Mouse (Mus musculus) natural killer cell, adult 2 months (primary cell): ENCODE results near the gene Gjc2.

ENCODE experiments used
- DNase-seq, 2 experiments: peaks; one replicate each; pipeline ENCODE4 v3.0.0; 2022; ENCODE audit warnings: low spot score in 2 of 2

The Gjc2 gene

DNA sequence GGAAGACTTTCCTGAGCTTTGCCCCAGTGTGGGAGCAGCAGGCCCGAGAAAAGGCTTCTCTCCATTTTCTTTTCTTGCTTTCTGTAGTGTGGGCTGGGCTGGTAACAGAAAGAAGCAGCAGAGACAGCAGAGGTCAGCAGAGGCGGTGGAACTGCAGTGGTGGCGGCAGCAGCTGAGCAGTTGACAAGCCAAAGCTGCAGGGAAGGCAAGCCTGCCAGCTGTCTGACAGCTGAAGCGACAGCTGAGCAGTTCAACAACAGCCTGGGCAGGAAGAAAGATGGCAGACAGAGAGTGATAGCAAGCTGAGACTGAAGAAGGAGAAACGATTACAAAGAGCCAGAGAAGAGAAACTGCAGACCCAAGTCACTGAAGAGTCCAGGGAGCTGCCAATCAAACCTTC is 21.6 kb downstream of the Gjc2 start:
- DNase-seq: no peak

- no peak for DNase-seq
Measured at GRCm38 (mm10) chr11:59159558-59159957, 23.5 kb downstream of the Gjc2 start.

- no peak for DNase-seq
Measured at GRCm38 (mm10) chr11:59159099-59159498, 23.9 kb downstream of the Gjc2 start.

DNA sequence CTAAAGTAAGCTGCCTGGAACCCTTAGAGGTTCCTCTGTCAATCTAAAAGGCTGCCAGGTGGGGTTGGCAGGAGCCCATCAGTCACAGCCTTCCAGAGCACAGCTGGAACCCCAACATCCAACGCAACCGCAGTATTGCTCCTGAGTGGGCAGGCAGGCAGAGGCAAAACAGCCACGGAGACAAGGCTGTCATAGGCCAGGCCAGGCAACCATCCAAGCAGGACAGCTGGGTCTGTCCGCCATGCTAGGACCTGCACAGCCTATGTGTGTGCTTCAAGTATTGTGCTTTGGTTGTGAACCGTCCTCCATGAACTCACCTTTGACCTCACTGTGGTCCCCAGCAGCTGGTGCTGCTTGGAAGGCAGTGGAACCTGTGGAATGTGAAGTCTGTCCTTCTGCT is 27.1 kb downstream of the Gjc2 start:
- DNase-seq: no peak

DNA sequence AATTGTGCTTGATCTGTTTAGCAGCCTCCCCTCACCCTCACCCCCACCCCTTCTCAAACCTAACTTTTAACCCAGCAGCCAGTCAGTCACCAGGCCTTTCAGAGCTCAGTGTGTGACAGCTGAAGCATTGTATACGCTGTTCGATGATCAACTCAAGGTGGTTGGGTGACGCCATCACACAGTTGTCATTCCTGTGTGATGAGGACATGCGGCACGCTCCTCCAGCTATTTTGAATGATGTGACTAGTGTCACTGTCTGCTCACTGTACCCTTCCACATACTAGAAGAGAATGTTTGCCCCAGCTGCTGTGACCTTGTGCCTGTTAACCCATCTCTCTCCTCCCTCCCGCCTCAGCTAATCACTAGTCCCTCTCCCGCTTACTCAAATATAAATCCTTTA is 28.8 kb downstream of the Gjc2 start:
- DNase-seq: no peak

DNA sequence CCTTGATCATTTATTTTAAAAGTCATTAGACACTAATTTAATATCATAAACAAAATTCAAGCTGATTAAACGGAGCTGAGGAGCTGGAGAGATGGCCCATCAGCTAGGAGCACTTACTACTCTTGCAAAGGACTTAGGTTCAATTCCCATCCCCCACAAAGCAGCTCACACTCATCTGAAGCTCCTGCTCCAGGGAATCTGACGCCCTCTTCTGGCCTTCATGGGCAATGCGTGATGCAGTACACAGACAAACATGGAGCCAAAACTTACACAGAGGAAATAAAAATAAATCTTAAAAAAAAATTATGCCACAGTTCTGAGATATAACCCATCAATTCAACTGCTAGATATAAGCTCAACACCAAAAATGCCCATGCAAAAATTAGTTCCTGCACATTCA is 31.3 kb downstream of the Gjc2 start:
- no peak for DNase-seq

DNA sequence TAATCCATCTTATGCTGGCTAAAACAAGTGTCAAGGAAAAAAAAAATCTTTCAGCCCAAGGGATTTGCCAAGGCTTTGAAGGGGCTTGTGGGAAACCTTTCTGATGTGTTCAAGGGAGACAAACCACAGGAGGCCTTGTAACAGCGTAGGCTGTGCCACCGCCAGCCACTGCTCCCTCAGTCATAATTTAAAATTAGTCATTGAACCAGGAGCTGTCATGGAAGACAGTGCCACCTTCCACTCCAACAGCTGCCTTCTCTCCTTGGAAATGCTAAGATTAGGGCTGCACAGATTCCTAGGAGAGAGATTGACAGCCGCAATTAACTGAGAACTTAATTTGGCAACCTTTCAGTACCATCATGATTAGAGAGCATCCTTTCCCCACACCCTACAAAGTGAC is 33.7 kb downstream of the Gjc2 start:
- no peak for DNase-seq

DNA sequence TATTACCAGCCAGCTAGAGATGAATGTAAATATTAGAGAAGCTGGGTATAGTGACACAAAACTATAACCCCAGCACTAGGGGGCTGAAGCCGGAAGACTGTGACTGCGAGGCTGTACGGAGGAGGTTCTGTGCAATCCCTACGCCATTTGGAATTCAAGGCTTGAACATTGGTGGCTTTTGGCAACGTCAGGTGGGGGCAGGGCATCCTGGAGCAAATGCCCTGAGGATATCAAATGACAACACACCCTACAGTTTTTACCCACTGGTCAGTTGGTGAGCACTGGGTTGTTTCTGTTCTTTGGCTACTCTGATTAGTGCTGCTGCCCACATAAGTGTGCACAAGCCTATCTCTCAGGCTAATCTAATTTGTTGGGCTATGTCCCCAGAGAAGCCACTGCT is 40.1 kb downstream of the Gjc2 start:
- no peak for DNase-seq

DNA sequence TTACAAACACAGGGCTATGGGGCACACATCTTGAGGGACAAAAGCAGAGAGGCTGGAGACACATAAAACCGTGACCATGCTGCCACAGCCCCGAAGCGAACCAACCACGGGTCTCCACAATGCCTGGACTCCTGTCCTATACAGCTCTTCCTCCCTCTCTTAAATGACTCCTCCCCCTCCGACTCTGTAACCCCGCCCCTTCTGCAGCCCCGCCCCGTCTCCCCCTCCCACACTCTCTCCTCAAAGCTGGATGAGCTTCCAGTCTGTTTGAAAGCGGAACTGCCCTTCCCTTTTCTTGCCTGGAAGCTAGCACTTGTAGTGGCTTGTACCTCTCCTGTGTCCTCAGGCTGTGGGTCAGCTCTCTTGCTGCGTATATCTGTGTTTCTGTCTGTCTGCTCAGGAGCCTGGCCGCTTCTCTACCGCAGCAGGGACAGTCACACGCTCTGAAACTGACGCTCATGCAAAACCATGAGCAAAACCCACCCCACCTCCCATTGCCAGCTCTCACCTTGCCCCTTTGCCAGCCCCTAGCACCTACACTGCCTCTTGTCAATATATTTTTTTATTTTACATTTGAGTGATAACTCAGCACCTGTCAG is 41.1 kb downstream of the Gjc2 start:
- no peak for DNase-seq

DNA sequence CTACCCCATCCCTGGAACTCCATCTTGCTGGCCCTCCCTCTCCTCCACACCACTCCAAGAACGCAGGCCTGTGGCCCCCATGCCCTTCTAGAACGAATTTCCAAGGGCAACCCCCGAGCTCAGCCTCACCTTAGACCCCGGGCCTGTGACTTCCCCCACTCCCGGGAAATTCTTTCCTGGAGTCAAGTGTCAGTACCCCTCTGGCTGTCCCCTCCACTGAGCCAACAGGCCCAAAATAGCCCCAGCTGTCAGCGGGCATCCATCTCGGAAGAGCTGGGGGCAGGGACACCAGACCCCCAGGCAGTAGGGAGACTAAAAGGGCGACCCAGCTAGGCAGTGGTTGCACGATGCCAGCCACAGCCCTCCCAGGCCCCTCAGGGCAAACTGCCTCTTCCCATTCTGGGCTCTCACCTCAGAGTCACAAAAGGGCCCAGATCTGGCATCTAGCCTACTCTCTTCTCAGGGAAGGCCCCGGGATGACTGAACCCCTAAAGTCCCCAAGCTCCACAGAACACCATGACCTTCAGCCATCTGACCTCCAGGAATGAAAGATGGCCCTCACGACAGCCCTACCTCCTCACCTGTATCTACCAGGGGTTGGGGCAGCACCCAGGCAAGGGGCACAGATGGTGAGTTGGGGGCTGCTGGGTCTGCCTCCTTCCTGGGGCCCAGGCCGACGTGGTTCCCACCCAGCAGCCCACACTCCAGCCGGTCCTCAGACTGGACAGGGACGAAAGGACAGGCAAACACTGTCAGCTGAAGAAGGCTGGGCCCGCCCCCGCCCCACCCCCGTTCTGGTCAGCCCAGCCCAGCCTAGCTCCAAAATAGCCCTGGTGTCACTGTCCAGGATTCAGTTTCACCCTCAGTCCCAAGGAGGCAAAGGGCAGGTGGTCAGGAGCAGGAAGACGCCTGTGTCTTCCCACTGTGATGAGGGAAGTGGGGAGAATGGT is 44.2 kb downstream of the Gjc2 start:
- DNase-seq: no peak

- no peak for DNase-seq
Measured at GRCm38 (mm10) chr11:59136994-59137706, 45.9 kb downstream of the Gjc2 start.

- DNase-seq: no peak
Measured at GRCm38 (mm10) chr11:59135904-59136452, 47.0 kb downstream of the Gjc2 start, which contains the start of gene Obscn. Gene Obscn (minus strand): TSS chr11:59136402.

- DNase-seq: no peak
Measured at GRCm38 (mm10) chr11:59135051-59135820, 47.8 kb downstream of the Gjc2 start.

DNA sequence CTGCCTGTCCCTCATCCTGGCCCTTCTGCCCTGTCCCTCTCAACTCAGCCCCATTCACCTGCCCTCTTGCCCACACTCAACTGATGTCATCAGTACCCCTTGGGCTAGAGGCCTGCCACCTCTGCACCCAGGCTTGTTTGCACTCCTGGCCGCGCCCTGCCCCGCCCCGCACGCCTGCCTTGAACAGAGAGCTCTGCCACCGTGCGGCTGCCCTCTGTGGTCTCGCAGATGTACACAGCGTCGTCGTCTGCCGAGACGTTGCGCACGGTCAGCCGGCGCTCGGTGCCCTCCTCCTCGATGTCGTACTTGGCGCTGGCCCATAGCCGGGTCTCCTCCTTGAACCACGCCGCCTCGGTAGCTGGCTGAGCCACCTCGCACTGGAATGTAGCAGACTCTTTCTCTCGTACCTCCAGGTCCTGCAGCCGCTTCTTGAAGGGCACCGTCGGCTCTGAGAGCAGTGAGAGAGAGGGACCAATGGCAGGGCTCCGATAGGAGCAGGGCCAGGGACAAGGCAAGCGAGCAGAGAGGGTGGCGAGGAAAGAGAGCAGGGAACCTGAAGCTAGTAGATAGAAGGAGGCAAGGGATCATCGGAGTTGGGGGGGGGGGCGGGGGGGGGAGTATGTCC is 48.5 kb downstream of the Gjc2 start:
- no peak for DNase-seq

DNA sequence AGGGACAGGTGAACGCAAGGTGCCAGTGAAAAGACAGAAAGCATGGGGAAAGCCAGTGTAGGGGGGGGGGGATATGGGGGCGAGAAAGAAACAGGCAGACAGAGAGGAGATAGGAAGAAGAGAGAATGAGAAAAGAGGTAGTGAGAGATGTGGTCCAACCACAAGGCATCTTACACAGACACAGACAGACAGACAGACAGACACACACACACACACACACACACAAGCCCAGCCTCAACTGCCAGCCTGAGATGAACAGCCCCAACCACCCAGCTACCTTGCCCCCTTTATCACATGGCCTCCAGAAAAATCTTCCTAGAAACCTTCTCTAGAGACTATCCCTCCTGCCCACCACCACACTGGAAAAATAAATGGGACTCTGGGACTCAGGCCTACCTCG is 50.9 kb downstream of the Gjc2 start:
- DNase-seq: no peak

- DNase-seq: no peak
Measured at GRCm38 (mm10) chr11:59131348-59131919, 51.6 kb downstream of the Gjc2 start.

GRCm38 (mm10) chr11:59130782-59131181 is 52.2 kb downstream of the Gjc2 start:
- no peak for DNase-seq
